Mouse (Mus musculus) thymus, adult 2 months (tissue): ENCODE measurements around the gene Sorl1.

Source experiments
- CTCF ChIP-seq: fragments of 200-500 bp; IDR thresholded peaks from 2 replicates; pipeline ENCODE4 v1.5.1; 2012; ENCODE audit warnings: mild to moderate bottlenecking, control low read depth, low read length, moderate library complexity, borderline replicate concordance; ENCODE audit not compliant: control insufficient read depth, poor library complexity, insufficient read depth; ENCODE audit errors: extremely low read depth
- POLR2A ChIP-seq: fragments of 200-500 bp; IDR thresholded peaks from 2 replicates; pipeline ENCODE4 v1.6.1; 2012; ENCODE audit warnings: mild to moderate bottlenecking, low read length, control low read depth, moderate library complexity; ENCODE audit not compliant: control insufficient read depth, poor library complexity, insufficient read depth; ENCODE audit errors: extremely low read depth

DNA sequence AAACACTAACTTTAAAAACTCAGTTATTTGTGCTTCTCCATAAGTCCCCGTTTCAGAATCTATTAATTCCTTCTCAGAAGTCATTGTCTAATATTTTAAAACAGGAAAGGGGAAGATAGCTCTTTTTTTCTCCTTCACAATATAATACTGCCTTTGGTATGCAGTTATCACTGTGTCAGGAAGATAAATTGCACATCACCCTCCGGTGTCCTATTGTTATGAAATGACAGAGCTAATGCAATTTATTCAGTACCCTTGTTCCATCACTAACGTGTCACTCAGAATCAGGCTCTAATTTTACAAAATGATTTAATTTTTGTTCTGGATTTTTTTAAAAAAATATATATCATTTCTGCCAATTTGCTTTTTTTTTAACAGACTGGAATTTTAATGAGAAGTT lies 49.7 kb upstream of the Sorl1 start:
- TF ChIP-seq POLR2A (no peak), CTCF (no peak)
